Mouse (Mus musculus): ENCODE measurements around the gene Stox2.

The Stox2 gene

GRCm38 (mm10) chr8:47240871-47241270 lies 205.3 kb downstream of the Stox2 start:
- DNase-seq, result no peak

DNA sequence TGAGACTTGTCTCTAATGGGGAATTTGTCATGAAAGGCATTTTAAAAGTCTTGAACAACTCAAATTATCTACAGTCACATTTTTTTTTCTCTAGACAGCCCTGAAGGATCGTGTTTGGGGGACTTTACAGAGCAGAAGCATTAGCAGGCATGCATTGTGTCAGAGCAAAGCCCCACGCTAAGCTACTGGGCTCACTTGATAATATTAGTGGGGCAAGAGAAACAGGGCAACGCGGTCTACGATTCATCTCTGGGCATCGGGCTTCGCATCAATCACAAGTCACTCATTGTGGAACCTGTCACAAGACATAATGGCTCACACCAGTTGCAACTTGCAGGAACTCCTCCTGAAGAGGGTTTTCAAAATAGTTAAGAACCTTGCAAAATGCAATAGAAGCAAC lies 205.9 kb downstream of the Stox2 start:
- DNase-seq, result no peak

DNA sequence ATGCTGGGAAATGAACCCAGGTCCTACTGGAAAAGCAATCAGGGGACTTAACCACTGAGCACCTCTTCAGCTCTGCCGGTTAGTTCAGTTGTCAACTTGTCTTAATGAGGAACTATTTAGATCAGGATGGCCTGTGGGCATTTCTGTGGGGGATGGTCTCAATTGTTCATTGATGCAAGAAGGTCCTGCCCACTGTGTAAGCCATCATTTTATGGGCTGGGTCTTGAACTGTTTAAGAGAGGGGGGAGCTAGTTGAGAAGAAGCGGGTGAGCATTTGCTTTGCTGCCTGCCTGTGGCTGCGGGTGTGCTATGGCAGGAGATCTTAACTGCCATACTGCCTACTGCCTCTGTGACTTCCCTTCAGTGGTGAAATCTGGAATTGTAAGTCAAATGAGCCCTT lies 214.1 kb downstream of the Stox2 start:
- DNase-seq, result no peak

- DNase-seq, result no peak
Measured at GRCm38 (mm10) chr8:47230057-47230456, 216.1 kb downstream of the Stox2 start.

DNA sequence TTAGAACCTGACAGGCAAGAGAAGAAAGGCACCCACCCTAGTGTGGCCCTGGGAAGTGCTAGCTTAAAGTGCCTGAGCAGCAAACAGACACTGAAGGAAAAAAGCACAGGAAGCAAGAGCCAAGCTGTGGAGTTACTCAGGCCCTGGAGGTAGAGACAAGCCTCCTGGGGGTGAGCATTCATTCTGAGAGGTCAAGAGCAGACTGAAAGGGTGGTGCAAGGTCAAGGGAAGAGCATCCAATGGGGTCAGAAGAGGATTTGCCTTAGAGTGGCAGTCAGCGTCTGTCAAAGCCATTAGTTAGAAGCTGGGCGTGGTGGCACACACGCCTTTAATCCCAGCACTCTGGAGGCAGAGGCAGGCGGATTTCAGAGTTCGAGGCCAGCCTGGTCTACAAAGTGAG lies 224.3 kb downstream of the Stox2 start:
- DNase-seq, result no peak

- no peak for DNase-seq
Measured at GRCm38 (mm10) chr8:47221191-47221590, 225.0 kb downstream of the Stox2 start.

DNA sequence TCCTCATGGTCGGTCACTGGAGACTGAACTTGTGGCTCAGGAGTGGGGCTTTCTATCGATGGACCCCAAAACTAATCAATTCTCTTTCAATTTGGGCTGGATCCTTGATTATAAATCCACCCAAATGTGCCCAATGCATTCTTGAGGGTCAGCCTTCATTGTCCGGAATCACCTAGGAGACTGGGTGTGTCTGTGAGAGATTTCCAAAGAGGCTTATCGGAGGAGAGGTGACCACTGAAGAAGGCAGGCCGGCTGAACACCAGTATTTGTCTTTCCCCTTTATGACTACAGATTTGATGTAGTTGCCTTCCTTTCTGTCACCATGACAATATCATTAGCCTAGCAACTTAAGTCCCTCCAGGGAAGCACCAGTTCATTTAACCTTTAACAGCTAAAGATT lies 225.8 kb downstream of the Stox2 start:
- no peak for DNase-seq

DNA sequence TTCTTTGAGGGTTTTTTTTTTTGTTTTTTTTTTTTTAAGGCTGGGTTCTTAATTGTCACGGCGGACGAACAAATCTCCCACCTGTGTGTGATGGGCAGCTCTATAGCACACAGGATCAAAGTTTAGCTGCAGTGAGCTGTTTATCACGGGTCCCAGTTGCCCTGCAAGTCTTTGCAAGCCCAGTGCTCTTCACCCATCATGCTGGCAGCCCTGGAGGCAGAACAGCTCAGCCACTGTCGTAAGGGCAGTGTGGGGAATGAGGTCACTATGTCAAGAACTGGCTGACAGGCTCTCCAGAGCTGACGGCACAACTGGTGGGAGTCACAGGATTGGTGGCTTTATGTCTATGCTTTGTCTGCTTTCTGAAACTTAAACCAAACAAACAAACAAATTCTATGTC lies 227.6 kb downstream of the Stox2 start:
- no peak for DNase-seq

DNA sequence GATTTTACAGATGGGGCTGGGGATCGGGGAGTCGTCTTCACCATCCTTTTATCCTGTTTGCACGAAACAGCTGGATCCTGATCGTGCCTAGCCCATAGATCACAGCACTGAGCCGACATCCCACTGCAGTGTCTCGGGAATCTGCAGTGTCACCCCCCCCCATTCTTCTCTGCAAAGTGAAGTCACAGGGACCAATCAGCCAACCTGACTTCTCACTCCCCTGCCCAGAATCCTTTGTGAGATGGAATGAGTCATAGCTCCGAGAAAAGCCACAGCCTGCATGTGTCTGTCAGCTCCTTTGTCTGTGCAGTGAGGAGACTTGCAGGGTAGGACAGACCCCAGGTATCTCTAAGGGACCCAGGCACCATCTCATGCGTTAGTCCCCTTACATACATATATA lies 228.1 kb downstream of the Stox2 start:
- DNase-seq, result no peak

DNA sequence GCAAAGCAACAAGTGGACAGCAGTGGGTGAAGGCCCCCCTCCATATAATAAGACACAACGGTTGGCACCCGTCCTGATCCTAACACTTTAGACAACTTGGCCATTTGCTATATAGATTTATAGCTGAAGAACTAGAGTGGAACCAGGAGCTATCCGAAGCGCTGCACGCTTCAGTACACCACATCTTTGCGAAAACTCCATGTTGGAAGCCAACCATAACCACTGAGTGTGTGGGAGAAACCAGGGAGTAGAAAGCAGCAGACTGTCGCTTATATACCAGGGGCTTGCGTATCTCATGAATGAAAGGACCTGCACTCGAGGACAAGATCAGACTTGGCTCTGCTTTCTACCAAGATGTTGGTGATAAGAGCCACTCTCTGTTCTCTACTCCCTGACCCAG lies 234.0 kb downstream of the Stox2 start:
- no peak for DNase-seq

DNA sequence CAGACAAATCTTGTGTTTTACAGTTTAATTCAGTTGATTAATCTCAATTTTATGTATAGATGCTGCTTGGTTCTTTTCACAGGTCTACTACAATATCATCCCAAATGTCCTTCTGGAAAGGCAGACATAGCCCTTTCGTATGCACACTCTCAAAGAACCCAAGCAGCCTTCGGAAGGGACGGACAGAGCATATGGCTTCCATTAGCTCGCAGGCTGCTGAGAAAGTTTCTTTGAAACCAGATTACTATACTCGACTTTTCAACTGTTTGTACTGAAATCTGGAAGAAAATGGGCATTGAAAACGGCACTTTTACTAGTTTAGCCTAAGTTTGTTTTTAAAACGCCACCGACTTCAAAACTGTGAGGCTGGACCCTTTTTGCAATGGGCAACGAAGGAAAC lies 234.9 kb downstream of the Stox2 start:
- no peak for DNase-seq

- no peak for DNase-seq
Measured at GRCm38 (mm10) chr8:47208246-47208645, 237.9 kb downstream of the Stox2 start.

DNA sequence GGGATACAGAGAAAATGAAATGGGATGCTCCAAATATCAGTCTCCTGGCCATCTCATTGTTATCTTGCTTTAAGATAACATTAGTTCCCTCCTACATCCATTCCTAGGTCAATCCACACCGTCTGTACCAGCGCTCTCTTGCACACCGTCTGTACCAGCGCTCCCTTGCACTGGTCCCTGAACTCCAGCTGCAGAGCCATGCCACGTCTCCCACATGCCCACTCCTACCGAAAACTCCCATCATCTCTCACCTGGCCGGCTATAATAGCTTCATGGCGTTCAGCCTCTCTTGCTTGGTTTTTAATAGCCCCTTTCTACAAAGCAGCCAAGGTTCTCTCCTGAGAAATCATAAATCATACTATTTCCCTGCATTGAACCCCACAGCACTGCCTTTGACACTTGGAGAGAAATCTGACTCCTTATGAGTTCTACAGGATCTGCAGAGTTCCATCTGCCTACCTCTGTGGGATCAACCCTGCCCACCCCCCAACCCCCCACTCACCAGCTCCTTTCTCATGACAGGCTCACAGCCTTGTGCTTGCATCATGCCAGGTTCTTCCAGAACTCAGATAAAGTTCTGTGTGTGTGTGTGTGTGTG lies 239.4 kb downstream of the Stox2 start:
- no peak for DNase-seq

DNA sequence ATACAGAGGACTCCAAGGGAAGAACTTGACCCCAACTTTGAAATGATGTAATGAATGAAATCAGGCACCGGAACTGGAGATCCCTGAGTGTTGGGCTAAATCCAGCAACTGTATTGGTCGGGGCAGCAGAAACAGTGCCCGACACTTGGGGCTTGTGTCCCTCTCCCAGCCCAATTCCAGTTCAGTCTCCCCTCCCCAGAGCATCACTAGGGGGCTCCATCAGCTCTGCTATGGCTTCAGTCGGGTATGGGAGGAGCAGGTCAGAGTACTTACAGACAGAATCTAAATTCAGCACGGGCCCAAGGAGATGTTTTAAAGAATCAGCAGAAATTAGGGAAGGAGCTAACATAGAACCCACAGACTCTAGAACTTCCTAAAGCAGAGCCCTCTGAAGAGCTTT lies 240.7 kb downstream of the Stox2 start:
- no peak for DNase-seq

- no peak for DNase-seq
Measured at GRCm38 (mm10) chr8:47196391-47196790, 249.8 kb downstream of the Stox2 start.

DNA sequence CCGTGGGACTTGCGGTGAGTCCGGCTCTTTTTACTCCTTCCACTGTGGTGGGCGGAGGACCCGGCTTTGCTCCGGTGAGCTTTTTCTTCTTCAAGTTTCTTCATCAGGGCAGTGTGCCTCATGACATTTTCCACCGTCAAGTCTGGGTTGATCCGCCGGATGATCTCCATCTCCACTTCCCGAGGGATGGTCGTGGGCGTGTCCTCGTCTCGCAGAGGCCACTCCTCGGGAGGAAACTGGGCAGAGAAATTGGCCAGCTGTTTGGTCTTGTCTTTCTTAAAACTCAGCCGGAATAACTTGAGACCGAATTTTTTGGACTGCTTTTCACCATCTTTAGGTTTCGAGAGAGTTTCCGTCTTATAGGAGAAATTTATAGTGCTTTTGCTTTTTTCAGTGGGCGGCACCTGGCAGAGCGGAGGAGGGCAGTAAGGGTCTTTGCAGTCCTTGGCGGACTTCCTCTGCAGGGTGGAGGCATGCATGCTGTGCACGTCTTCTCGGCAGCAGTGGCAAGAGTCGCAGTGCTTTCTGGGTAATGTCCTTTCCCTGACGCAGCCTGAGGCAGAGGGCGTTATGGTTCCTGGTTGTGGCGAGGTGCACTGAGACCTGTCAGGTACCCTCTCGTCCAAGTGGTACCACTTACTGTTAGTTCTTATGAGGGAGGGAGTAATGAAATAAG lies 252.7 kb downstream of the Stox2 start:
- DNase-seq, result no peak

DNA sequence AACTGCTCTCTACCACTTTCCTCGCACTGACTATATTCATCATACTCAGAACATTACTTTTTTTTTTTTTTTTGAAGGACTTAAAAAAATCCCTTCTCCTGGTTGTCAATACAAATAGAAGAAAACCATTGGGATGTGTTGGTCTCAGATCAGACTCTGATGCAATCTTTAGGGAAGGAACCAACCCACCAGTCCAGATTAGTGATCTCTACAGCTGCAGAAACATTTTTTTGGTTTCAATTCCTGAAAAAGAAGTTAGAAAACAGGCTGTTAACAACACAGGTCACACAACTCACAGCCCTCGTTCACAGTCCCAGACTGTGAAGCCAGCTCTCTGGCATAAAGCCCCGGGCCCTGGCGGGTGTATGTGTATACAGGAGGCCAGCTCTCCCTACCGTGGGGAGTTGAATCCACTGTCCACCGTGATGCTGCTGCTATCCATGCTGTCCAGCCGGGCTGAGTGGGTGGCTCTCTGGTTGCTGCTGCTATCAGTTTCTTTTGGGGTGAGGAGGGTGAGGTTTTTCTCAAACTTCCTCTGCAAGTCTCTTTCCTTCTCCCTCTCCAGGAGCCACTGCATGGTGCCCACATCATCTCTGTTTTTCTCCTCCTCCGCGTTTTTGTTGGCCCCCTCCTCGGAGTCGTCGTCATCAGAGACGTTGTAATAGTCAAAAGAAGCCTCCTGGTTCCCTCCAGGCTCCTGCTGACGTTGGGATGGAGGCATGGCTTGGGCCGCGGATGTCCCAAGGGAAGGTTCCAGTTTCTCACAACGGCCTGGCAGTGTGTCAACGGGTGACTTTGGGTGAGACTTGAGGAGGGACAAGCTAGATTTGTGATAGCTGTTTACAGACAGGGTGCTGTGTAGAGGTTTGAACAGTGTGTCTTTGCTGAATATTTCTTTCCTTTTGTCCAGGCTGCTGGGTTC lies 254.5 kb downstream of the Stox2 start:
- DNase-seq, result no peak

DNA sequence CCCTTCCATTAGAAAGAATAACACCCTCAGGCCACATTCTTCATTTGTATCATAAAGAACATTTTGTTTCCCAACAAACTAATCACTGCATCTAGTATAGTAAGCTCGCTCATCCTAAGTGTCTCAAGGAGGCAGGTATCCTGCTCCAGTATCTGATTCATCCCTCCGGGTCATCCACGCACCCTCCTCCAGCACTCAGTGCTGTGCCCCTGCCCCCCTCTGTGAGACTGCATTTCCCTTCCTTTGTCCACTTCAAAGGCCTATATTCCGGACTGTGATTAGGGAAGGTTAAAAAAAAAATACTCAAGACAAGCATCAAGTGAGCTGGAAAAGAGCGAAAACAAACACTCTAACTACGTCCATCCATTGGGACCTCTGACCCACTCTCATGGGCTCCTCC lies 260.8 kb downstream of the Stox2 start:
- no peak for DNase-seq

DNA sequence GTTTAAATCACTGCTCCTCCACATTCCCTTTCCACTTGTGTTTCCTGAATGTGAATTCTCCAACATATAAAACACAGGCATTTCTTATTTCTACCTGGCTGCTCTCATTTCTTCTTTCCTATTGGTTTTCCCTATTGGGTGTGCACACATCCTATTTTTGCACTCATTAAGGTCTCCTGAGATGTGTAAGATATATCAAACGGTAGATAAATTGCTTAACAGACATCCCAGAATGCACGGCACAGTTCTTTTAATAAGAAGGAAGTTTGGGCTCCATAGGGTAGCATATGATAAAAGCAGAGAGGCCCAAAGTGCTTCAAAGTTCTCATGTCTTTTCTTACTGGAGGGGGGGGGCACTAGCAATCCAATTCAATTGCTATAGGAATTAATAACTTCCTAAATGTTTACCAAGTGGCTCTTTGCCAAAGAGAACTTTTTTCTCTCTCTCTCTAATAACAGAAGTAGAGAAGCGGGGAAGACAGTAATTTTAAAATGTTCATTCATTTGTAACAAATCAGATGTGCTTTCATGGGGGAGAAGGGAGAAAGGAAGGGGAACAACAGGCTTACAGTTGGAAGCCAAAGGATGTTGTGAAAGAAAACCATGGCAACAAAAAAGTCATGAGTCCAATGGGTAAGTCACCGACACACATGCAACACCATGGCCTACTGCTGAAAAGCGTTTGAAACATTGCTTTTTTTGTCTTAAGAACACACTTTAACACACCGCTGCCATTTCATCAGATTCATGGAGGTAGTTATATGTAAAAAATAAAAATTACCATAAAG lies 263.2 kb downstream of the Stox2 start:
- no peak for DNase-seq

GRCm38 (mm10) chr8:47182292-47182691 lies 263.9 kb downstream of the Stox2 start:
- no peak for DNase-seq

- no peak for DNase-seq
Measured at GRCm38 (mm10) chr8:47181032-47181698, 265.0 kb downstream of the Stox2 start.

GRCm38 (mm10) chr8:47180181-47180580 lies 266.0 kb downstream of the Stox2 start:
- DNase-seq, result no peak

- DNase-seq, result no peak
Measured at GRCm38 (mm10) chr8:47178785-47179184, 267.4 kb downstream of the Stox2 start.
